Mouse (Mus musculus) liver, postnatal 0 days (tissue): ENCODE measurements around the gene Unc5b. TPM values are rescaled to one million over a fixed set of nuclear protein-coding genes. Genes with fewer than 3 reads are reported as not detected.

Experiments
- ATAC-seq: fragments of 200-750 bp; cut with Nextera tagmentation; 2 replicates; pipeline ENCODE4 v1.8.0; 2017; ENCODE audit warnings: mild to moderate bottlenecking, moderate library complexity
- DNase-seq: peaks from one replicate; pipeline ENCODE4 v3.0.0-alpha.2; 2016
- H3K27ac ChIP-seq: fragments of 300-500 bp; sonication (generic); 2 replicates; pipeline ENCODE4 v1.5.1; 2014; ENCODE audit warnings: antibody characterized with exemption, moderate library complexity, mild to moderate bottlenecking, low read depth
- H3K27me3 ChIP-seq: fragments of 300-500 bp; sonication (generic); 2 replicates; pipeline ENCODE4 v1.6.1; 2014; ENCODE audit warnings: low read length, control low read depth, mixed read lengths; ENCODE audit not compliant: insufficient read depth
- H3K36me3 ChIP-seq: fragments of 300-500 bp; sonication (generic); replicated peaks from 2 replicates; pipeline ENCODE4 v1.6.1; 2014; ENCODE audit warnings: mild to moderate bottlenecking, control low read depth, low read length, moderate library complexity, mixed read lengths; ENCODE audit not compliant: insufficient read depth
- H3K4me1 ChIP-seq: fragments of 300-500 bp; sonication (generic); 2 replicates; pipeline ENCODE4 v1.6.1; 2014; ENCODE audit warnings: antibody characterized with exemption, mild to moderate bottlenecking, control low read depth; ENCODE audit not compliant: insufficient read depth
- H3K4me2 ChIP-seq: fragments of 300-500 bp; sonication (generic); 2 replicates; pipeline ENCODE4 v1.6.1; 2014; ENCODE audit warnings: low read depth, mild to moderate bottlenecking, low read length, moderate library complexity, mixed read lengths
- H3K4me3 ChIP-seq: fragments of 300-500 bp; sonication (generic); 2 replicates; pipeline ENCODE4 v1.5.1; 2014; ENCODE audit warnings: low read depth, low read length
- H3K9ac ChIP-seq: fragments of 300-500 bp; sonication (generic); replicated peaks from 2 replicates; pipeline ENCODE4 v1.6.1; 2014; ENCODE audit warnings: mild to moderate bottlenecking, moderate library complexity
- H3K9me3 ChIP-seq: fragments of 300-500 bp; sonication (generic); 2 replicates; pipeline ENCODE4 v1.6.1; 2016; ENCODE audit warnings: mild to moderate bottlenecking, control low read depth, low read length, mixed read lengths
- CTCF ChIP-seq: sonication (generic); IDR thresholded peaks from 2 replicates; pipeline ENCODE4 v1.5.1; 2016; ENCODE audit warnings: antibody characterized with exemption, low read depth
- EP300 ChIP-seq: IDR thresholded peaks from 2 replicates; pipeline ENCODE4 v1.6.1; 2016; ENCODE audit warnings: antibody characterized with exemption, low read depth, mild to moderate bottlenecking
- WGBS: fragments of 180-500 bp; shearing (Covaris S2); extraction: QIAGEN DNeasy Blood & Tissue Kit; methylation state at CpG from one replicate; pipeline ENCODE4 v1.1.7; 2014; ENCODE audit not compliant: insufficient replicate concordance; 5-methylcytosine and 5-hydroxymethylcytosine counted together
- polyA plus RNA-seq: library from polyadenylated mRNA; unstranded; fragments of >200 nt; fragmentation: Nextera tagmentation; extraction: Ambion mirVana; gene quantifications from 2 replicates; pipeline ENCODE4 v1.2.1, GENCODE M21; 2015

Unc5b gene
- polyA plus RNA-seq, 1 experiment from 2014 or later: 0.39 TPM

- Histone ChIP-seq H3K27ac (no peak overlapping the region), H3K9me3 (no peaks in the 10 kb centered on the region), H3K4me3 (no peak overlapping the region), H3K4me2 (no peak overlapping the region), H3K27me3 (peaks cover 5% of the 10 kb centered on the region; the same call in 1 of the 2 replicates), H3K36me3 (no peaks in the 10 kb centered on the region), H3K4me1 (peaks cover 9% of the 10 kb centered on the region; the same call in 1 of the 2 replicates), H3K9ac (no peak overlapping the region)
- 80% methylated on average over 6 of the region's 6 CpGs for WGBS
- DNase-seq (no peak), ATAC-seq (no peak)
- TF ChIP-seq EP300 (no peak), CTCF (no peak)
These were observed 13.5 kb downstream of the Unc5b start for GRCm38 (mm10) chr10:60817868-60818267.

GRCm38 (mm10) chr10:60816872-60817648, 14.3 kb downstream of the Unc5b start:
- Histone ChIP-seq H3K4me3 (no peak overlapping the region), H3K9me3 (no peaks in the 10 kb centered on the region), H3K36me3 (no peaks in the 10 kb centered on the region), H3K4me2 (no peak overlapping the region), H3K9ac (no peak overlapping the region), H3K27me3 (peaks cover 12% of the 10 kb centered on the region), H3K4me1 (peaks cover 9% of the 10 kb centered on the region; the same call in 1 of the 2 replicates), H3K27ac (no peak overlapping the region)
- TF ChIP-seq CTCF: no peak
- no peak for TF ChIP-seq EP300
- peak; percentile 51 for ATAC-seq
- WGBS: 28% methylated on average over 14 of the region's 14 CpGs
- peak; percentile 38 for DNase-seq

- WGBS: 22% methylated on average over 1 of the region's 1 CpGs
- Histone ChIP-seq H3K4me2 (no peak overlapping the region), H3K4me1 (peaks cover 9% of the 10 kb centered on the region; the same call in 1 of the 2 replicates), H3K9me3 (no peaks in the 10 kb centered on the region), H3K4me3 (no peak overlapping the region), H3K36me3 (no peaks in the 10 kb centered on the region), H3K27ac (no peak overlapping the region), H3K9ac (no peak overlapping the region), H3K27me3 (peaks cover 20% of the 10 kb centered on the region)
- no peak for DNase-seq
- TF ChIP-seq EP300: no peak
- TF ChIP-seq CTCF: no peak
- no peak for ATAC-seq
These were observed 15.5 kb downstream of the Unc5b start for GRCm38 (mm10) chr10:60815855-60816254.

GRCm38 (mm10) chr10:60815059-60815458, 16.3 kb downstream of the Unc5b start:
- WGBS: 24% methylated on average over 6 of the region's 6 CpGs
- peaks cover 9% of the 10 kb centered on the region; the same call in 1 of the 2 replicates for H3K4me1 ChIP-seq
- DNase-seq (no peak), ATAC-seq (no peak)
- H3K27ac ChIP-seq: 0 out of 2 replicates have a peak overlapping the region, but pooled peaks have one; percentile 34
- peaks cover 20% of the 10 kb centered on the region for H3K27me3 ChIP-seq
- TF ChIP-seq CTCF (no peak), EP300 (no peak)
- no peaks in the 10 kb centered on the region for H3K36me3 ChIP-seq
- no peak overlapping the region for H3K9ac ChIP-seq
- no peak overlapping the region for H3K4me2 ChIP-seq
- no peak overlapping the region for H3K4me3 ChIP-seq
- no peaks in the 10 kb centered on the region for H3K9me3 ChIP-seq

GRCm38 (mm10) chr10:60814444-60815057, 16.8 kb downstream of the Unc5b start:
- peaks cover 20% of the 10 kb centered on the region for H3K27me3 ChIP-seq
- H3K9me3 ChIP-seq: no peaks in the 10 kb centered on the region
- H3K4me3 ChIP-seq: no peak overlapping the region
- H3K4me1 ChIP-seq: peaks cover 9% of the 10 kb centered on the region; the same call in 1 of the 2 replicates
- ATAC-seq (no peak), DNase-seq (no peak)
- no peak for TF ChIP-seq EP300
- TF ChIP-seq CTCF: no peak
- no peak overlapping the region for H3K4me2 ChIP-seq
- no peak overlapping the region for H3K9ac ChIP-seq
- H3K36me3 ChIP-seq: no peaks in the 10 kb centered on the region
- 24% methylated on average over 10 of the region's 10 CpGs for WGBS
- H3K27ac ChIP-seq: no peak overlapping the region

GRCm38 (mm10) chr10:60813606-60814005, 17.8 kb downstream of the Unc5b start:
- Histone ChIP-seq H3K36me3 (no peaks in the 10 kb centered on the region), H3K27me3 (peaks cover 20% of the 10 kb centered on the region), H3K4me3 (no peak overlapping the region), H3K27ac (no peak overlapping the region), H3K4me1 (peaks cover 9% of the 10 kb centered on the region; the same call in 1 of the 2 replicates), H3K9me3 (no peaks in the 10 kb centered on the region), H3K9ac (no peak overlapping the region), H3K4me2 (no peak overlapping the region)
- DNase-seq: no peak
- ATAC-seq: no peak
- WGBS: 15% methylated on average over 8 of the region's 8 CpGs
- no peak for TF ChIP-seq CTCF
- TF ChIP-seq EP300: no peak
